Mouse (Mus musculus): Measurements from ENCODE around the gene Plcl1. TPM values are rescaled to one million over a fixed set of nuclear protein-coding genes. Genes with fewer than 3 reads are reported as not detected.

The Plcl1 gene
- total RNA-seq, 2 experiments from 2014 or later: 19.8 to 20.5 TPM

DNA sequence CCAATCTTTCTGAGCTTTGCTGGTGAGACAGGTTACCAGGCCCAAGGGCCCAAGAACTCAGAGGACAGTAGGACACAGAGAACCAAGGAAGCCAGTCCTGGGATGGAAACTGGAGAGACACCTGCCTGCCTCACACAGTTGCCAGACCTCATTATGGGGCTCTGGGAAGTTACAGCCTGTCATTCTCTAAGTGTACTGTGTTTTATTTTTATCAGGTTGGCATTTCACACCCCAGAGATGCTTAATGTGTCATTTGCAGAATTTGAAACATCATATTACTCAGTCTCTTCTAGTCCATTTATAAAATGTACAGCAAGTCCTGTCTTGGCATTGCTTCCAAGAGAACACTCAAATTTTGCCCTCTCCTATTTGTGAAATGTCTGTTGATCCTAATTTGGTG is 111.5 kb downstream of the Plcl1 start:
- no peak for DNase-seq (ENCODE audit: low spot score in 2 of 2)

DNA sequence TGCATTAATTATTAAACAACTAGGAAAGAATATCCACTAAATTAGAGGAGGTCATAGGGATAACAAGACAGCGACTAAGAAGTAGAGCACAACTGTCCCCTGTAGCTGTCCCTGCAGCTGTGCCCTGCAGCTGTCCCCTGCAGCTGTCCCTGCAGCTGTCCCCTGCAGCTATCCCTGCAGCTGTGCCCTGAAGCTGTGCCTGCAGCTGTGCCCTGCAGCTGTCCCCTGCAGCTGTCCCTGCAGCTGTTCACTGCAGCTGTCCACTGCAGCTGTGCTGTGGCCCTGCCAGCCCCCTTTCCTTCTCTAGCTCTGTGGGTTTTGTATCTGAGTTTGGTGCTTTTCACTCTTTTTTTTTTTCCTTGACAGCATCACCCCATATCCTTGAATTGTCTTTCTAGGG is 118.2 kb downstream of the Plcl1 start:
- DNase-seq (ENCODE audit: low spot score in 2 of 2): no peak

DNA sequence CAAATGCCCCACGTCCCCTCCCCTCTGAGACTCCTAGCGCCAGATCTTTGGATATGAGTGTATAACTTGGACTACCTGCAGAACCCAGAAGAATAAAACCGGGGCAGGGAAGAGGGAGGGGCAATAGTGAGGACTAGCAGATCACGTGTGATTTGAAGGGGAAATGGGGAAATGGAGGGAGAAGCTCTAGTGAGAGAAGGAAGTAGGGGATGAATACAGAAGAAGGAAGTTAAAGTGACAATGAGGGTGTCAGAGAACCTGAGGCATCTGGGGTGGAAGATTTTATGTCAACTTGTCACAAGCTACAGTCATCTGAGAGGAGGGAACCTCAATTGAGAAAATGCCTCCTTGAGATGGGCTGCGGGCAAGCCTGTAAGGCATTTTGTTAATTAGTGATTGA is 119.4 kb downstream of the Plcl1 start:
- no peak for DNase-seq (ENCODE audit: low spot score in 2 of 2)

DNA sequence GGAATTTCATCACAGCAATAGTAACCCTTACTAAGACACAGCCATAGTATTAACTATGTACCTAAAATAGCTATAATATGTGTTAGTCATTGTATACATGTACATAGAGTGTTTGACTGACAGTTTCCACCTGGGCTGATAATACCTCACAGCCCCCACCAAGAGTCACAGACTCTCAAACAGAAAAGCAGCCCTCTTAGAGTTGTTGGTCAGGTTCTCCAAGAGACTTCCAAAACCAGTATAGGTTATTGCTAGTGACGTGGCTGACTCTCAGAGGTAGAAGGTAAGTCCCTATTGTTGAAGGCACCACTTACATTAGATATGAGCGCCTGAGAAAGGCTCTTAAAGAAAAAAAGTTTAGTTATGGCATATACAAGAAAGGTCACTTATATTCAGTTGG is 120.0 kb downstream of the Plcl1 start:
- no peak for DNase-seq (ENCODE audit: low spot score in 2 of 2)

DNA sequence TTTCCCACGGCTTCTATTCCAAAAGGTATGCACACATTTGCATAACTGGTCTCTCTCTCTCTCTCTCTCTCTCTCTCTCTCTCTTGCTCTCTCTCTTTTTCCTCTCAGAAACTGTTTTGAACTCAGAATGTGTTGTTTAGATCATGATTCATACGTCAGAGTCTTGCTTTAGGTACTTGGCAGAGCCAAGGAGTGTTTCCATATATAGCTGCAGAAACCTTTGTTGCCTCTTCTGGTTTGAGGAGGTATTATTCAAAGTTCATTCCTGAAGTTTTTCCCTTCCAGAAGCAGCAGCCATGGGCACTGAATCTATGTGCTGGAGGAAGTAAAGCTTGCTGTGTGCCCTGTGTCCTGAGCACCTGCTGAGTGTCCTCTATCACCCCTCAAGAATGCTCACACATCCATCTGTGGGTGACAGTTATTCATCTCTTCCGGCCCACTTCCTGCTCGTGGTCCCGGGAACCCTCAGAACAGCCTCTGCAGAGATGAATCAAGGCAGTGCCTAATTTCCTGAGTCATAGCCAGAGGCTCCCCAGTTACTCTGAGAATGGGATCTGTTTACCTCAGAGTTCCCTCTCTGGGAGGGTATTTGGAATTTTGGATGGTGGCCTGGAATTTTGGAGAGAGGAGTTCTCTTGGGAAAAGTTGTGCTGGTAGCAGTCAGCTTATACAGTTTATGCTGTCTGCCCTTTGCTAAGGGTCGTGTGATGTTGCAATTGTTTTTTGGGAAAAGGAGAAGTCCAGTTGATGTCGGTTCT is 123.0 kb downstream of the Plcl1 start:
- no peak for DNase-seq (ENCODE audit: low spot score in 2 of 2)

DNA sequence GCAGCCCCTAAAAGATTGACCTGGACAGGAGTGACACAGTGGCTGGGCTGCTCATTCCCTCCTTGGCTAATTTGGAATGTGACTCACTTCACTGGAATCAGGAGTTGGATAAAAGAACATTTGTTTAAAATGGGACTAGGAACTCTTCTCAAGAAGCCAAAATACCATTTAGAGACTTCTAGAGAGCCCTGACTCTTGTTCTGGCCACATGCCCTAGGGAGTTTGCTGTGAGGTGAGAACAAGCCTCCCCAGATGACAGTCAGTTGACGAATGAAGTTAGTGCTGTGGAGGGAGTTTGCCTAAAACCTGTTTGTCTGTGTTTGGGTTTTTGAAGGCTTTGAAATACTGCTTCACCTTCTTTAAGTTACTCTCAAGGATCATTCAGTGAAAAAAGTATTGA is 128.1 kb downstream of the Plcl1 start:
- DNase-seq (ENCODE audit: low spot score in 2 of 2): no peak

DNA sequence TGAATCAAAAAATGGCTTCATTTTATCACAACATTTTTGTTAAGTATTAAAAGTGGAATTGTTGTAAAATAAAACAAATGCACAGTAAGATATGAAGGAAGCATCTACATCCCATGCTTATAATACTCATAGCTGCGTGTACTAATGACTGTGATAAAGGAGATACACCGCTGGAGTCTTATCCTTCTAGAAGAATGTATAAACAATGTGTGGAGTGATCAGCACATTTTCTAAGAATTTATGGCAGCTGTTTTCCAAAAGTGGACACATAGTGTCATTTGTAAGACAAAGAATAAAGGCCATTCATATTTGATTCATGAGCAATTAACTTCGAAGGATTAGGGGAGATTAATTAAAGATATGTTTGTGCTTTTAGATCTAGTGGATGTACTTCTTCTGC is 148.7 kb downstream of the Plcl1 start:
- DNase-seq (ENCODE audit: low spot score in 2 of 2): no peak

DNA sequence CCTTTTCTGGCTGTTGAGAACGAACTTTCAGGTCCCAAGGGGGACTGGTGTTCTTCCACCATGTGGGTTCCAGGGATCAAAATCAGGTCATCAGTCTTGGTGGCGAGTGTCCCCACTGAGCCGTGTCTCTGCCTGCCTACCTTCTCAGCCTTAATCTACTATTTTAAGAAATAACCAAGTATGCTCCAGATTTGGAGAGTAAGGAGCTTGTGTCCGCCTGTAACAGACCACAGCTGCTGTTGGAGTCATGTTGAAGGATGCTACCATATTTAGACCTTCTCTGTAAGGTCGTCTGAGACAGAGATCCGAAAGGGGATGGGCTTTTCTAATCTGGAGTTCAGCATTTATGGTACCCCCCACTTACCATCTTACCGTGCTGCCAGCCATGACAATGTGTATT is 152.2 kb downstream of the Plcl1 start:
- DNase-seq (ENCODE audit: low spot score in 2 of 2): no peak

DNA sequence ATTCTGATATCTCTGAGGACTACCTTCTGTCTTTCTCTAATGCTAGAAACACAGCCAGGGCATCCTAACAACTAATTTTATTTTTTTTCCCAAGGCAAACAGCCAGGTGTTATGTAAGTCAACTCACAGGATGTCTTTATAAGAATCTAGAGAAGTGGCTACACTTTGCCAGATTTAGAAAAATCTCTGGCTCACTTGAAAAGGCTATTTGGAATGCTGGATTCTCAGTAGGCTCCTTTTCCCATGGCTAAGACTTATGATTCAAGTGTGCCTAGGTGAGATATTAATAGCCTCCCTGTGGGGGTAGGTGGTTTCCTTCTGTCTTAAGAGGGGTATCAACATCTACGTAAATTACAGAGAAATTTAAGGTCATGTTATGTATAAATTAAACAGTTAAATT is 152.7 kb downstream of the Plcl1 start:
- no peak for DNase-seq (ENCODE audit: low spot score in 2 of 2)

DNA sequence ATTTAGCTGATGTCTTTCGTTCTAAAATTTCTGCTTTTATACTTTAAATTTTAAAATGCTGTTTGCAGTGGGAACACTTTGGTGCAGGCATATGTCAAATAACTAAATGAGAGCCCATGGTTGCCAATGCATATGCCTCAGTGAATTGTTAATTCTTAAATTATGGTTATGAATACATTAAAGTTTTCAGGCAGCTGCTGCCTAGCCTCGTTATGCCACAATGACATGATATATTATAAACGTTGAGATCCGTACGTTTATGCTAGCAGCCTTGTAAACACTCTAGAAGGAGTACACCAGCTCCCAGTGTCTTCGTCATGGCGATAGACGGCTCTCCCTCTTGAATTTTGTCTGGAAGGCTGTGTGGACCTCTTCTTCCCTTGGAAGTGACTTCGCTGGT is 154.3 kb downstream of the Plcl1 start:
- no peak for DNase-seq (ENCODE audit: low spot score in 2 of 2)

DNA sequence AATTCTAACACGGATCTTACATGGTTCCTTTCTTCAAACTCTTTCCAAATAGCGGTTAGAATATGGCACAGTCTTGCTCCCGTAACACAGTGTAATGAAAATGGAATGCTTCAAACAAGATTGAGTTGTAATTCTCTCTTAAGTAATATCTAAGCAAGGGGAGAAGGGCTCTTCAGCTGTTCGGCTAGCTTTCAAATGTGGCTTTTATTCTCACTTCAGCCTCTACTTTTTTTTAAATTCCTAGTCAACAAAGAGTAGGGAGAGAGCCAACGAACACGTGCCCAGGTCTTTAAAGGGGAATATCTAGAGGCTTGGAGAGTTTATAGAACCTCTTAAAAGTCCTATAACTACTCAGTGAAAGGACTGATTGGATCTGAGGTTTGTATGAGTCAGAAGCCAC is 160.2 kb downstream of the Plcl1 start:
- DNase-seq (ENCODE audit: low spot score in 2 of 2): no peak

DNA sequence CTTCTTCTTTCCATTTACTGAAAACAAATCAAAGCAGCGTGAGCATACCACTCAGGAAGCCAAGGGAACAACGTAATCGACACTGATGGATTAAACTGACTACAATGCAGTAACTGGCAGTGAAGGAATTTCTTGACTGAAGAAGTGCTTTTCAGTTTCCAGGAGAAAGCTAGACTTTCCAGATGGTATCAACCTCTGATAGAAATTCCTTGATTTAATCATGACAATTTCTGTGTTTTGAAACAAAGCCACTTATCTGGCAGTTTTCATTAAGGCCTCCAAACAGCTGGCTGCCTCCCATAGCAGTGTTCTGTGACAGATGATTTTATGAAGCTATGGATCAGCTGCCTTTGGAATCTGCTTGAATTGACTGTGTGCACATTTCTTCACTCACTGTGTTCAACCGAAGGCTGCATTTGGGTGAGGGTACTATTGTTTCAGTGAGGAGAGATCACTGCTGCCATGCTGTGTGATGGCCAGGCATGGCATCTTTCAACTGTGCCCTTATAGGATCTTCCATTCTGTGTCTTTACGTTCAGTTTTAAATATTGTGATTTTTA is 162.2 kb downstream of the Plcl1 start:
- DNase-seq (ENCODE audit: low spot score in 2 of 2): no peak

DNA sequence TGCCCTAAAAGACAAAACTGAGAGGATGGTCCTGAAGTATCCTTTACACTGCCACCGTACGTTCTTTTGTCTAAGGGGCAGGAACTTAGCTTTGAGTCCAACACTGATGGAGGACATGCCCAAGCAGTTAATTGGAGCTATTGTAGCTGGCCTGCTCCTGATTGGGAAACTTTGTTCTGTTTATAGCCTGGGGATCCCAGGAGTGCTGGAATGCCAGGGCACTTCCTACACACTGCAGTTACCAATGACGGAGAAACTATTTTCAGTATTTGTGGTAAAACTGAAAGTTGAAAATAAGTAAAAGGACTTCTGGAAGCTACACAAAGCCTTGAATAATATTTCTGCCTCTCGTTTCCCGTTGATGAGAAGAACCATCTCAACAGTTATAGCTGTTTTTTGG is 164.5 kb downstream of the Plcl1 start:
- no peak for DNase-seq (ENCODE audit: low spot score in 2 of 2)

DNA sequence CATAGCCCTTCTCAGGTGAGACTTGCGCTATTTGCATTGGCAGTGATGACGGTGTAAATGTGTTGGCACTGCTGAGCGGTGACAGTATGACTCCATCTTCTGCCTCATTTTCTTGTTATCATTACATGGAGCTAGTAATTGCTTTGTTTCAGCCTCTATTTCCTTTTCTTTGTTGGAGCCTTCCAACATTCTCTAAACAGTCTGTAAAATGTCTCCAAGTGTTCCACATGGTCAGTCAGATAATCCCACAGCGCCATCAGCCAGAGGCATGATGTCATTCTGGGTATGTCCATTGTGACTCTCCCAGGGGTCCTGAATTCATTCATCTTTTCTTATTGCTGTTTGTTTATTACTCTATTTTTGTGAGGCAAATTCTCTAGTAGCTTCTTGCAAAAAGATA is 165.7 kb downstream of the Plcl1 start:
- no peak for DNase-seq (ENCODE audit: low spot score in 2 of 2)

DNA sequence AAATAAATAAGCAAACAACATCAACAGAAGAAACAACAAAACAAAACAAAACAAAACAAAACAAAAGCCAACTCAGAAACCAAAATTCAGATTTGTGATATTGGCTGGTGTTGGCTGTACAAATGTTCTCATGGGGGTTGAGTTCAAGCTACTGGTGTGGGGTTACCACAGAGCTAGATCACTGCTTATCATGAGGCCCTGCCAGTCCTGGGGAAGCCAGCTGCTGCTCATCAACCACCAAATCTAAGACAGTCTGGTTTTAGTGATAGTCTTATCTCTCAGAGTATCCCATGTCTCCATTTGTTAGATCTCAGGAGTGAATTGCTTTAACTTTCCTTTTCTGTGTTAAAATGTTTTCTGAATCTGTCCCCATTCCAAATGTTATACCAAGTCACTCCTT is 166.5 kb downstream of the Plcl1 start:
- DNase-seq (ENCODE audit: low spot score in 2 of 2): no peak

DNA sequence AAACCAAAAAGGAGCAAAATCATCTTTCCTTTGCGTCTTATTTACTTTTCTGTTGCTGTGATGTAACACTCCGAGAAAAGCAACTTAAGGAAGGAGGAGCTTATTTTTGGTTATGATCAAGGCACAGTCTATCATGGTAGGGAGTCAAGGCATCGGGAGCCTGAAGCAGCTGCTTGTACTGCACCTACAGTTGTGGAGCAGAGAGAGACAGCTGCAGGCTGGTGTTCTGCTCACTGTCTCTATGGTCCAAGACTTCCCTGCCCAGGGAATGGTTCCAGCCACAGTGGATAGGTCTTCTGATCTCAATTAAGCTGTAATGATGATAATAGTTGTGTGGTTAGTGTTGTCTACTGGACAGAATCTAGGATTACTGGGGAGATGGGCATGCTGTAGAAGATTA is 166.9 kb downstream of the Plcl1 start:
- no peak for DNase-seq (ENCODE audit: low spot score in 2 of 2)

DNA sequence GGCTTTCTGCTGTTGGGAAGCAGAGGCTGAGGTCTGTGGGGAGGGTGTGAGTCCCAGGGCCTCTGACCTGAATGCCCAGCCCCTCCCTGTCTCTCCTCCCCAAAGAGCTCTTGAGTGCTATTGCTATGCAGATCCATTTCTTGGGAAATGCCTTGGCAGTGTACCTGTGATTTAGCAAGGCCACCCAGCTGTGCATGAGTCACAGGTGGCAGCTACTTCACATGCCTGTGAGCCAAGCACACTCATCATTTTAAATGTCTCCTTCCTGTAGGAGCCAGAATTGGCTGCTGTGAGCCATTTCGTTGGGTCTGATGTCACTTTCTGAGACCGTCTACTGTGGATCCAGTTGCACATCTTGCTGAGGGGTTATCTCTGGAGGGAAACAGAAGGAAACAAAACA is 170.2 kb downstream of the Plcl1 start:
- no peak for DNase-seq (ENCODE audit: low spot score in 2 of 2)

DNA sequence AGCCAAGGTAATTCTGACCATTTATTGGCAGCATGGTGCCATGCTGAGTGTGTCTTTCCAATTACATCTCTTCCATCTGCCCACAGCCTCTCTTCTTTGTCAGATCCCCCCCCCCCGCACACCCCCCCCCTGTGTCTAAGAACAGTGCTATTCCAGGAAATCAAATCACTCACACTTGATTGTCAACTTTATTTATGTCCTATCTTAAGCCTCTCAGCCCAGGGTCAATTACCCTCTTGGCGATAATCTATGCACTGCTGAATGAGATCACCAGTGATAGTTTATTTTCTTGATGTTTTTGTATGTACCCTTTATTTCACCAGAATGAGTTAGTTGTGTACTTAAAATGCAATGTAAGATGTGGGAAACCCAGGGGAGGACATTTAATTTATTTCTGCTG is 176.0 kb downstream of the Plcl1 start:
- no peak for DNase-seq (ENCODE audit: low spot score in 2 of 2)

DNA sequence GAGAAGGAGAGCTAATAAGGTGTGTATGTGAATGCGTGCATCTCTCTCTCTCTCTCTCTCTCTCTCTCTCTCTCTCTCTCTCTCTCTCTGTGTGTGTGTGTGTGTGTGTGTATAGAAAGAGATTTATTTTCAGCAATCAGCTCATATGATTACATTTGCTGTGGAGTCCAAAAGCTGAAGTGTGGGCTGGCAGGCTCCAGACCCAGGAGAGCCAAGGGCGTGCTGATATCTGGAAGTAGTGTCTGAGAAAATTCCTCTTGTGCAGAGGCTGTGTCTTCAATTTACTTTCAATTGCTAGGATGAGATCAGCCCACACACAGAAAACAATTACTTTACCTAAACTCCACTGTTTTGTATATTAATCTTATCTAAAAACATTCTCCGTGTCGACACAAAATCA is 179.7 kb downstream of the Plcl1 start:
- DNase-seq (ENCODE audit: low spot score in 2 of 2): no peak

DNA sequence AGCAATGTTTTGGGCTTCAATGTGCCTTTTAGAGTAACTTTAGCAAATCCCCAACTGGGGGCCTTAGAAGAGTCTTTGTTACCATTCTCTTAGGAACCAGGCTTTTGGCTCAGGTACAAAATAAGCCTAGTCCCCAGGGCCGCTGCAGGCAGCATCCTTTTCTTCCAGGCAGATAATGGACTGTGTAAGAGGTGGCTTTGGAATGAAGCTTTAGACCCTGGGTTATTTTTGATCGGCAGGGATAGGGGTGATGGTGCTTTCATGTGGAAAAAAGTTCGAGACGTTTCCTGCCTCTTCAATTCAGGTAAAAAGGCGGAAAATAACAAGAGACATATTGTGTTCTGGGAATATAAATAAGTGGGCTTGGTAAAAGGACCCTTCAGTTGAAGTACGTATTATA is 182.4 kb downstream of the Plcl1 start:
- no peak for DNase-seq (ENCODE audit: low spot score in 2 of 2)

DNA sequence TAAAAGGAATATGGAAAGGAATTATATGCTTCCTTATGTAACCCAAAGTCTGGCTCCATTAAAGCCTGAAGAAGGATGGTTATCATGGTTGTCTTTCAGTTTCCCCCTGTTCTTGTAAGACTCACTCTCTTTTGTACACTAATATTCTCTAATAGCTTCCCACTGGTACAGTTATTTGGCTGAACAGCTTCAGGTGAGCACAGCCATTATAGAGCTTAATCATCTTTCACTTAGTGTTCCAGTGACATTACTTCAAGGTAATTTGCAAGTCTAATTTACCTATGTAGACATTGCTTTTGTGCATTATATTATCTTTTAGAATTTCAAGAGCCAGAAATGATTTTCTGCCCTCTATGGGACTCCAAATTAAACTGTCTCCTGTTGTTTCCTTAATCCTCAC is 184.3 kb downstream of the Plcl1 start:
- DNase-seq (ENCODE audit: low spot score in 2 of 2): no peak

DNA sequence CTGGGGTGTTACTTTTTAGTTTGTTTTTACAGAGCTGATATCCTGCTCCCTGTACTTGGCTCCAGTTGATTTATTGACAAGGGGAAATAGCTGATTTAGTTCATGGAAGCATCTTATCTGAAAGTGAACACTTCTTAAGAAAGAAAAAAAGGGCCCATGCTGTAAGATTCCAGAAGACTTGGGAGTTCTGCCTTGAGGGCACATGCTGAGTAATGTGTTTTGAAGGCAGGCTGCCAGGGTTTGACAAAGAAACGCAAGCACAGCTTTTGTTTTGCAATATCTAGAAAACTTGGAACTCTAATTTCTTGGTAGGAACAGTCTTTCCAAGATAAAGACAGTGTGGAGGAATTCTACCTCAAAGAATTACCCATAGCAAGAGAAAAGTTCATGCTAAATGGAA is 194.8 kb downstream of the Plcl1 start:
- DNase-seq (ENCODE audit: low spot score in 2 of 2): peak in 1 of 2 experiments; percentile 10

DNA sequence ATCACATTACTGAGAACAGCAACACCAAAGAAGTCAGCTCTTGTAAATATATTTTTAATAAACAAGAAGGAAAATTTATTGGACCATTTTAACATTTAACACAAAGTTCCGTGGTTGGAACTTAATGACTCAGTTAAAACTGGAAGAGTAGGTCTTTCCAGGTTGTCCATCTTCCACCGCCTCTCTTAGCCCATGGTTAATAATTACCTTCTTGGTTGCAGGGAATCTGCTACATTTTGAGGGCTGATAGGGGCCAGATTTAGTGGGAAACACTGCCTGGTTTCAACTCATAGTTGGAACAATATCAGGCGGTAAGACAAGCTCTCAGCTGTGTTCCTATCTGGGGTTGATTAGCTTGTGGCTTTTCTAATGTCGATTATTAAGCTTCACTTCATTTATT is 198.9 kb downstream of the Plcl1 start:
- peak in 1 of 2 experiments; percentile 15 for DNase-seq (ENCODE audit: low spot score in 2 of 2)

Measured in layer of hippocampus, postnatal 14 days (tissue).